Mouse (Mus musculus) ES-E14 (cell line): ENCODE results near the gene Actn1.
"Not testable (repeated sequence)": the region's sequence is repeated elsewhere in the genome, so short reads cannot be mapped to it uniquely, and the experiment has no call there.

Source experiments
- CHD2 ChIP-seq: IDR thresholded peaks from 2 replicates; pipeline ENCODE4 v1.6.1; 2014; ENCODE audit warnings: mild to moderate bottlenecking, low read depth, low read length, inconsistent platforms
- HCFC1 ChIP-seq: IDR thresholded peaks from 2 replicates; pipeline ENCODE4 v1.6.1; 2012; ENCODE audit warnings: low read length, inconsistent platforms, borderline replicate concordance; ENCODE audit not compliant: insufficient read depth
- MAFK ChIP-seq: IDR thresholded peaks from 2 replicates; pipeline ENCODE4 v1.6.1; 2014; ENCODE audit warnings: mild to moderate bottlenecking, low read depth, low read length, inconsistent platforms; ENCODE audit not compliant: insufficient read depth
- ZC3H11A ChIP-seq: IDR thresholded peaks from 2 replicates; pipeline ENCODE4 v1.6.1; 2012; ENCODE audit warnings: low read depth, mild to moderate bottlenecking, inconsistent platforms, low read length, borderline replicate concordance
- ZNF384 ChIP-seq: IDR thresholded peaks from 2 replicates; pipeline ENCODE4 v1.6.1; 2012; ENCODE audit warnings: low read depth, low read length, inconsistent platforms

DNA sequence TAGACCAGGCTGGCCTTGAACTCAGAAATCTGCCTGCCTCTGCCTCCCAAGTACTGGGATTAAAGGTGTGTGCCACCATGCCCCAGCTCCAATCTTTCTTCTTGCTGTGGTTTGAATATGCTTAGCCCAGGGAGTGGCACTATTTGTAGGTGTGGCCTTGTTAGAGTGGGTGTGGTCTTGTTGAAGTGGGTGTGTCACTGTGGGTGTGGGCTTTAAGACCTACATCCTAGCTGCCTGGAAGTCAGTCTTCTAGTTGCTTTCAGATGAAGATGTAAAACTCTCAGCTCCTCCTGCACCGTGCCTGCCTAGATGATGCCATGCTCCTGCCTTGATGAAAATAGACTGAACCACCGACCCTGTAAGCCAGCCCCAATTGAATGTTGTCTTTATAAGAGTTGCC, 24.1 kb upstream of the Actn1 start:
- TF ChIP-seq CHD2, ZNF384, ZC3H11A, MAFK, HCFC1: not testable (repeated sequence)
